Mouse (Mus musculus) kidney, embryonic 15.5 days (tissue): Measurements from ENCODE around the gene Tmem121b. TPM values are rescaled to one million over a fixed set of nuclear protein-coding genes. Genes with fewer than 3 reads are reported as not detected.

Experiments
- ATAC-seq: fragments of 200-750 bp; cut with Nextera tagmentation; replicated peaks from 2 replicates; pipeline ENCODE4 v1.8.0; 2017; ENCODE audit warnings: moderate TSS enrichment; ENCODE audit not compliant: low FRiP score
- H3K27ac ChIP-seq: fragments of 300-500 bp; sonication (generic); 2 replicates; pipeline ENCODE4 v1.5.1; 2015; ENCODE audit warnings: mild to moderate bottlenecking, inconsistent platforms
- H3K27me3 ChIP-seq: fragments of 300-500 bp; sonication (generic); 2 replicates; pipeline ENCODE4 v1.6.1; 2015; ENCODE audit warnings: inconsistent platforms
- H3K36me3 ChIP-seq: fragments of 300-500 bp; sonication (generic); 2 replicates; pipeline ENCODE4 v1.6.1; 2015; ENCODE audit warnings: inconsistent platforms
- H3K4me1 ChIP-seq: fragments of 300-500 bp; sonication (generic); 2 replicates; pipeline ENCODE4 v1.6.1; 2015; ENCODE audit warnings: inconsistent platforms
- H3K4me2 ChIP-seq: fragments of 300-500 bp; sonication (generic); 2 replicates; pipeline ENCODE4 v1.6.1; 2015; ENCODE audit warnings: moderate library complexity, mild to moderate bottlenecking, inconsistent platforms
- H3K4me3 ChIP-seq: fragments of 300-500 bp; sonication (generic); replicated peaks from 2 replicates; pipeline ENCODE4 v1.5.1; 2015; ENCODE audit warnings: mild to moderate bottlenecking, inconsistent platforms
- H3K9ac ChIP-seq: fragments of 300-500 bp; sonication (generic); 2 replicates; pipeline ENCODE4 v1.6.1; 2015; ENCODE audit warnings: mild to moderate bottlenecking, inconsistent platforms
- H3K9me3 ChIP-seq: fragments of 300-500 bp; sonication (generic); replicated peaks from 2 replicates; pipeline ENCODE4 v1.6.1; 2016; ENCODE audit warnings: inconsistent platforms
- WGBS: fragments of 180-500 bp; shearing (Covaris S2); methylation state at CpG from one replicate; pipeline ENCODE4 v1.1.7; 2015; ENCODE audit warnings: mixed read lengths; 5-methylcytosine and 5-hydroxymethylcytosine counted together
- polyA plus RNA-seq: library from polyadenylated mRNA; unstranded; fragments of >200 nt; fragmentation: Nextera tagmentation; extraction: Ambion mirVana; gene quantifications from 2 replicates; pipeline ENCODE4 v1.2.1, GENCODE M21; 2015

Tmem121b gene
- polyA plus RNA-seq, 1 experiment from 2014 or later, result 0.13 TPM

DNA sequence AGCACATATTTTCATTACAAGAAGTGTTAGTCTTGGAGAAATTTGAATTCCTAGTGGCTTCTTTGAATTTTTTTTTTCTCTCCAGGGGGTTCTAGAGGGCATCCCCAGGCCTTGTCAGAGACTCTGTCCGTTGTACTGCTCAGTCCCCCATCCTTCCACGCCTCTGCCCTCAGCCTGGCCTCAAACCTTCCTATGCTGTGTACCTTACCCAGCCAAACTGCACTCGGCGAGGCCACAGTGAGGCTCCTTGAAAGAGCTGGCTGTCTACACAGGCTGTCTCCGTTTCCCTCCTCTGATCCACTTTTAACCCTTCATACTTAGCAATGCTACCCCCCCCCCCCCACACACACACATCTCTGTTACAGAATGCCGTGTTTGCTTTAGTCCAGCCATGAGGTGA is 31.4 kb downstream of the Tmem121b start:
- H3K4me3 ChIP-seq, result no peak overlapping the region
- no peak for ATAC-seq
- no peaks in the 10 kb centered on the region for H3K9me3 ChIP-seq
- no peak overlapping the region for H3K27ac ChIP-seq
- H3K9ac ChIP-seq, result no peak overlapping the region
- peaks cover 21% of the 10 kb centered on the region for H3K4me1 ChIP-seq
- no peaks in the 10 kb centered on the region for H3K36me3 ChIP-seq
- no peak overlapping the region for H3K4me2 ChIP-seq
- peaks cover 51% of the 10 kb centered on the region for H3K27me3 ChIP-seq
- 55% methylated on average over 6 of the region's 6 CpGs for WGBS

DNA sequence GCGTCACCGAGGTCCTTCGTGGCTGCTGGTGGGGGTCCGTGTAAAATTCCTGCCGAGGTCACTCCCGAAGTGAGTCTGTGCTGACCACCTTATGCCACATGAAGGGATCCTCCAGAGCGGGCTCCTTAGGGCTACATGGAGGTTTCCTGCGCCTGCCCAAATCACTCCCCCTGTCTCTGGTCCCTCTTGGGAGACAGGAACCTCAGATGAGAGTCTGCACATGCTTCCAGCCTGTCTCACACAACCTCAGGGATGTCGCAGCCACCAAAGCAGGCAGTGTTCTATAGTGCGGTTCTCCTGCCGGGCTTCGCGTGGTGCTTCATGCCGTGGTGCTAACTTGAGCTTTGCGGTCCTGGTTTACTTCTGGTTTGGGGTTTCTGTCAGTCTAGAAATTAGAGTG is 32.4 kb downstream of the Tmem121b start:
- H3K9me3 ChIP-seq, result no peaks in the 10 kb centered on the region
- peaks cover 51% of the 10 kb centered on the region for H3K27me3 ChIP-seq

DNA sequence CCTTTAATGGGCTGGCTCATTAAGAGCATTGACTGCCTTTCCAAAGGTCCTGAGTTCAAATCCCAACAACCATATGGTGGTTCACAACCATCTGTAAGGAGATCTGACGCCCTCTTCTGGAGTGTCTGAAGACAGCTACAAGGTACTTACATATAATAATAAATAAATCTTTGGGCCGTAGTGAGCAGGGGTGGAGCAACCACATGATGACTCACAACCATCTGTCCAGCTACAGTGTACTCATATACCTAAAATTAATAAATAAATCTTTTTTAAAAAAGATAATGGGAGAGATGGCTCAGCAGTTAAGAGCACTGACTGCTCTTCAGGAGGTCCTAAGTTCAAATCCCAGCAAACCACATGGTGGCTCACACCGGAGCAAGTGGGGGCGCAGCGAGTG is 35.9 kb downstream of the Tmem121b start:
- 93% methylated on average over 5 of the region's 5 CpGs for WGBS
- H3K27me3 ChIP-seq, result peaks cover 23% of the 10 kb centered on the region
- no peak overlapping the region for H3K27ac ChIP-seq
- no peak overlapping the region for H3K4me3 ChIP-seq
- ATAC-seq, result no peak
- no peaks in the 10 kb centered on the region for H3K36me3 ChIP-seq
- no peak overlapping the region for H3K4me2 ChIP-seq
- no peak overlapping the region for H3K9ac ChIP-seq
- H3K9me3 ChIP-seq, result no peaks in the 10 kb centered on the region
- peaks cover under 1% of the 10 kb centered on the region; the same call in 1 of the 2 replicates for H3K4me1 ChIP-seq

More for the DNA sequence above, 32.4 kb downstream of the Tmem121b start:
- Histone ChIP-seq H3K9ac (no peak overlapping the region), H3K4me3 (no peak overlapping the region), H3K4me2 (no peak overlapping the region), H3K36me3 (no peaks in the 10 kb centered on the region), H3K27ac (no peak overlapping the region), H3K4me1 (peaks cover 21% of the 10 kb centered on the region)
- 74% methylated on average over 15 of the region's 15 CpGs for WGBS
- no peak for ATAC-seq

DNA sequence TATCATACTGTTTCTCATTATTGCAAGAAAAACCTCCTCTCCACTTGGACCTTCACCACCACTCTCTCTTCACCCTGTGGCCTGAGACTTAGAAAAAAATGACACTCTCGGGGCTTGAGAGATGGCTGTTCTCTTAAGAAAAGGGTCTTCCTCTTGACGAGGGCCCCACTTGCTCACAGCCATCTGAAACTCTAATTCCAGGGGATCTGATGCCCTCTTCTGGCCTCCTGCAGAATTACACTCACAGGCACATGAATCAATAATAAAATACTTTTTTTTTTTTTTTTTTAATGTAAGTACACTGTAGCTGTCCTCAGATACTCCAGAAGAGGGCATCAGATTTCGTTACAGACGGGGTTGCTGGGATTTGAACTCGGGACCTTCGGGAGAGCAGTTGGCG is 36.5 kb downstream of the Tmem121b start:
- 70% methylated on average over 7 of the region's 7 CpGs for WGBS

DNA sequence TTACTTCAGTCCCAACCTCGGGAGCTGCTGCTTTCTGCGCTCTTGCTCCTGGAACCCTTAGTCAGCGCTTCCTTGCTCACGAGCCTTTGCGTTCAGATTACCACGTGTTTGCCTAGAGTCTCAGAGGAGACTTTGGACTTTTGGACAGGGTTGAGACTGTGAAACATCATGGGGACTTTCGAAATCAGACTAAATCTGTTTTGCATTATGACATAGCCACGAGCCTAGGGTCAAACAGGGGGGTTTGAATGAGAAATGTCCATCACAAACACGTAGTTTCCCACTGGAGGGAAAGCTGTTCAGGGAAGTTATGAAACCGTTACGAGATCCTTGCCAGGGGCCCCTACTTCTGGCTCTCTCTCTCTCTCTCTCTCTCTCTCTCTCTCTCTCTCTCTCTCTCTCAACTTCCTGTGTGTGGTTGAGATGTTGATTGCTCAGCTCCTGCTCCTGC is 39.0 kb downstream of the Tmem121b start:
- no peaks in the 10 kb centered on the region for H3K36me3 ChIP-seq
- no peak overlapping the region for H3K4me2 ChIP-seq
- no peaks in the 10 kb centered on the region for H3K27me3 ChIP-seq
- no peaks in the 10 kb centered on the region for H3K9me3 ChIP-seq
- ATAC-seq, result no peak
- 59% methylated on average over 11 of the region's 11 CpGs for WGBS
- no peak overlapping the region for H3K27ac ChIP-seq
- H3K4me3 ChIP-seq, result no peak overlapping the region
- no peaks in the 10 kb centered on the region for H3K4me1 ChIP-seq
- no peak overlapping the region for H3K9ac ChIP-seq

More for the DNA sequence above, 36.5 kb downstream of the Tmem121b start:
- H3K9ac ChIP-seq, result no peak overlapping the region
- no peaks in the 10 kb centered on the region for H3K4me1 ChIP-seq
- H3K9me3 ChIP-seq, result no peaks in the 10 kb centered on the region
- ATAC-seq, result no peak
- peaks cover 16% of the 10 kb centered on the region for H3K27me3 ChIP-seq
- no peaks in the 10 kb centered on the region for H3K36me3 ChIP-seq
- H3K27ac ChIP-seq, result no peak overlapping the region
- no peak overlapping the region for H3K4me3 ChIP-seq
- H3K4me2 ChIP-seq, result no peak overlapping the region

DNA sequence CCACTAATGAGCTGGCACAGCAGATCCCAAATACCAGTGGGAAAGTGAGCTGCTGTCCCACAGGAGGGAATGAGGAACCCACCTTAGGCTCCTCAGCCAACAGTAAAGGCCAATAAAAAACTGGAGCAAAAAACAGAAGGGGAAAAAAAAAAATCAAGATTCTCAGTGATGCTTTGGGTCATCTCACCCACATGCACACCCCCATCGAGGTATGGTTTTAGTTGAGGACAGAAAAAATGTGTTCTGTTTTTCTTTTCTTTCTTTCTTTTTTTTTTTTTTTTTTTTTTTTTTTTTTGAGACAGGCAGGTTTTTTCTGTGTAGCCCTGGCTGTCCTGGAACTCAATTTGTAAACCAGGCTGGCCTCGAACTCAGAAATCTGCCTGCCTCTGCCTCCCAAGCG is 40.1 kb downstream of the Tmem121b start:
- Histone ChIP-seq H3K36me3 (no peaks in the 10 kb centered on the region), H3K4me3 (no peak overlapping the region), H3K27me3 (no peaks in the 10 kb centered on the region), H3K27ac (no peak overlapping the region), H3K9me3 (no peaks in the 10 kb centered on the region), H3K9ac (no peak overlapping the region), H3K4me1 (no peaks in the 10 kb centered on the region), H3K4me2 (no peak overlapping the region)
- WGBS, result 87% methylated on average over 3 of the region's 3 CpGs
- ATAC-seq, result no peak

DNA sequence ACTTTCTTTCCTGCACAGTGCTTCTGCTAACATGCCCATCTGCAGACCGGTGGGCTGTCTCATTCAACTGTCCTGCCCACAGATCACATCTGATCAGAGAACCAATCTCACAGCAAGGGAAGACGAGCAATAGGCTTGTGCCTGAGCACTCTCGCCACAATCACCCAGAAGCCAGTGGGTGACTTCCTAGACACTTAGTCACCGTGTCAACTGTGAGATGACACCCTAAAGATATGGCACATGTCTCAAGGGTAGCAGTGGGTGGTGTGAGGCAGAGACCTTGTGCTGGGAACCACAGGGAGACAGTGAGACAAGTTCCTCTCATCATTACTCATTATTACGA is 40.5 kb downstream of the Tmem121b start:
- WGBS, result 75% methylated on average over 5 of the region's 5 CpGs
- Histone ChIP-seq H3K4me3 (no peak overlapping the region), H3K9ac (no peak overlapping the region), H3K27me3 (no peaks in the 10 kb centered on the region), H3K4me1 (no peaks in the 10 kb centered on the region), H3K4me2 (no peak overlapping the region), H3K27ac (no peak overlapping the region), H3K9me3 (no peaks in the 10 kb centered on the region), H3K36me3 (no peaks in the 10 kb centered on the region)
- no peak for ATAC-seq

DNA sequence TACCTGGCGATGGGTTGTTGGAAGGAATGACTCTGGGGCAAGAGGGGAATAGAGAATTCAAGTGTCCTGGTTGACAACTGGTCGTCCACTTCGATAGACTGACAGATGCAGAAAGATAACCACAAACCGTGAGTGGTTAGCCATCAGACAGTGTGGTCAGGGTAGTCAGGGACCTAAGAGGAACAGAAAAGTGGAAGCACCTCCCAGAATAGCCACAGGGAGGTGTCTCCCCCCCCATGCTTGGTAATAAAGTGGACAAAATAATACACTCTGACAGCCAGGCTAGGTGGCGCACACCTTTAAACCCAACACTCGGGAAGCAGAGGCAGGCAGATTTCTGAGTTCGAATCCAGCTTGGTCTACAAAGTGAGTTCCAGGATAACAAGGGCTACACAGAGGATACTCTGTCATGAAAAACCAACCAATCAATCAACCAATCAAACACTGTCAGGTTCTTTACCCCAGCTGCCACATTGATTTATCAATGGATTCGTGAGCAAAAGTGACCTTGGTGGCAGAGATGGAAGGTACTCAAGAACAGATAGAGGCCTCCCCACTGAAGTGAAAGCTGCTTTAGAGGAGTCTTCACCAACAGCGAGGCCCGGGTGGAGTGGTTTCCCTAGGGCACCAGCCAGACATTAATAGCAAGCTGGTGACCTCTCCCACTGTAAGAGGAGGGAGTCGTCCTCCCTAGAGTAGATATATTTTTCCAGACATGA is 41.1 kb downstream of the Tmem121b start:
- Histone ChIP-seq H3K36me3 (no peaks in the 10 kb centered on the region), H3K27me3 (no peaks in the 10 kb centered on the region), H3K4me2 (no peak overlapping the region), H3K4me3 (no peak overlapping the region), H3K9ac (no peak overlapping the region), H3K4me1 (no peaks in the 10 kb centered on the region), H3K27ac (no peak overlapping the region), H3K9me3 (no peaks in the 10 kb centered on the region)
- WGBS, result 82% methylated on average over 11 of the region's 11 CpGs
- no peak for ATAC-seq

DNA sequence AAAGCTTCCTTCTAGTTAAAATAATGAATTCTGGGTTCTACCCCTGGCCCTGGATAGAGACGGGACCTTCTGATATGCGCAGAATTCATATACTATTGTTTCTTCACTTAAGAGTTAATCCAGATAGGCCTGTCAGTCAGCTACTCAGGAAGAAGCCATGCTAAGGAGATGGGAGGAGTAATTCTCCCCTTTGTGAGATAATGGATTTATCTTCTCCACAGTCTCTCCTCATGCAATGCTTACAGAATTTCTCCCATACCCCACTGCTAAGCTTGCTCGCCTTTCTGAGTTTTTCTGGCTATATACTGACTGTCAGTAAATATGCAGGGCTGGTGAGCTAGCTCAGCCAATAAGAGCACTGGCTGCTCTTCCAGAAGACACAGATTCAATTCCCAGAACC is 43.4 kb downstream of the Tmem121b start:
- H3K9me3 ChIP-seq, result no peaks in the 10 kb centered on the region
- 90% methylated on average over 3 of the region's 3 CpGs for WGBS
- H3K4me3 ChIP-seq, result no peak overlapping the region

DNA sequence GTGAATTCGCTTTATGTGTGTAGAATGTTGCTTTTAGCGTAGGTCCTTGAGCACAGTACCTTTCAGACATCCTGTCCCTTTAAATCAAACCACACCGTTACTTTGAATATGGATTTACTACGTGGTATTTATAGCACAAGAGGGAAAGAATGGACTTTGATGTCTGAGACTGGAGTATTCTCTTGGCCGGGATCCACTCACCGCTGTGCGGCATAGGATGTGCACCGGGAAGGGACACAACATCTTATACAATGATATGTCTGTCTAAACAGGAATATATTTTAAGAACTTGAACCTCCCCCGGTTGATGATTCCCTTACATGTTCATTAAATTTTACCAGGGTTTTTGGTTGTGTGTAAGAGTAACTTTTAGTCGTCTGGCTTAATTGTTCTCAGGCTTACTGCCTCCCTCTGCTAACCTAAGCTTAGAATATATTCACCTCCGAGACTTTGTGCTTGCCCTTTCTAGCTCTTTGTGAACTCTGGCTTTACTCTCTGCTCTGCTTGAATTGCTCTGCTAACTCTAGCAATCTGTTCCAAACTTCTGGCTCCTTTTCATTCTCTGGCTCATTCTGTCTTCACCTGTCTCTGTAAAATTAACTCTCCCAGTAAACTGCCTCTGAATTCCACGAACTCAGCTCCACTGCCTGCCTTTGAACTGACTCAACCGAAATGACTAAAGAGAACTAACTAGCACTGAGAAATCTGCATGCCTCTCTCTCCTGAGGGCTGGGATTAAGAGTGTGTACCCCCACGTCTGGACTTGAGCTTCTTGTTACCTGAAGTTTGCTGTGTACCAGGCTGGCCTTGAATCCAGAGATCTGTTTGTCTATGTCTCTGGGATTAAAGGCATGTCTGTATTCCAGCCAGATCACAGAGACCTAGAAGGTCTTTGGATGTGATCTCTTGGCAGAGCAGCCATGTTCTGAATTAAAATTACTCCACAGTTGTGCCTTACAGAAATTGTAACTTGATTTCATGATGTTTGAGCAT is 49.9 kb downstream of the Tmem121b start:
- ATAC-seq, result no peak
- Histone ChIP-seq H3K4me3 (no peak overlapping the region), H3K9ac (no peak overlapping the region), H3K36me3 (peaks cover 54% of the 10 kb centered on the region), H3K4me1 (0 out of 2 replicates have a peak, but pooled peaks cover 3% of the 10 kb centered on the region), H3K9me3 (no peaks in the 10 kb centered on the region), H3K27ac (peak overlapping the region; percentile 34; the same call in 1 of the 2 replicates), H3K27me3 (no peaks in the 10 kb centered on the region), H3K4me2 (no peak overlapping the region)
- 80% methylated on average over 14 of the region's 14 CpGs for WGBS

More for the DNA sequence above, 43.4 kb downstream of the Tmem121b start:
- Histone ChIP-seq H3K4me2 (no peak overlapping the region), H3K4me1 (no peaks in the 10 kb centered on the region), H3K9ac (no peak overlapping the region), H3K36me3 (peaks cover 1% of the 10 kb centered on the region; the same call in 1 of the 2 replicates), H3K27me3 (no peaks in the 10 kb centered on the region), H3K27ac (no peak overlapping the region)
- no peak for ATAC-seq

DNA sequence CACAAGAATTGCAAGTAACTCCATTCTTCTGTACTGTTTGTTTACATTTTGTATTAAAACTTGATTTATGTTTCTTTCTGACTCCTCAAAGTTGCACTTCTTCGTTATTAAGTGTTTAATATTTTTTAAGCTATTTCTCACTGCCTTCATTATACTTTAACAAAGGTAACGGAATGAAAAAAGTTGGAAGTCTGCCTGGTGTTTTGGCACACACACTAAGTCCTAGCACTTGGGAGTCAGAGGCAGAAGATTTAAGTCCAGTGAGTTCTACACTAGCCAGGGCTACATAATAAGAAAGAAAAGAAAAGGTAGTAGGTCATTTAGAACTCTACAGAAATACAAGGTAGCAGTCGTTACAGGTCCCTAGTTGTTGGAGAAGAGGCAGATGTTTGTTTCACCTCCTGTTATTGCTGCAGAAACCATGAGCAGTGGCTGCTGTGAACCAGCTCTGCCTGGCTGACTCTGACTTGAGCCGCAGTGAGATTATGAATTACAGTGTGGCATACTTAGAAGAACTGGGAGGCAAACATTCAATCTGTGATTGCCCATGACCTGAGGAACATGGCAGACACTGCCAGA is 51.3 kb downstream of the Tmem121b start:
- no peaks in the 10 kb centered on the region for H3K9me3 ChIP-seq
- H3K36me3 ChIP-seq, result peaks cover 65% of the 10 kb centered on the region
- 0 out of 2 replicates have a peak, but pooled peaks cover 3% of the 10 kb centered on the region for H3K4me1 ChIP-seq
- WGBS, result 85% methylated on average over 4 of the region's 4 CpGs
- no peak for ATAC-seq
- no peak overlapping the region for H3K9ac ChIP-seq
- H3K4me3 ChIP-seq, result no peak overlapping the region
- no peaks in the 10 kb centered on the region for H3K27me3 ChIP-seq
- H3K4me2 ChIP-seq, result no peak overlapping the region
- H3K27ac ChIP-seq, result no peak overlapping the region
